Mouse (Mus musculus): Measurements from ENCODE around the gene Ofd1. TPM values are rescaled to one million over a fixed set of nuclear protein-coding genes. Genes with fewer than 3 reads are reported as not detected.

Gene Ofd1
- polyA plus RNA-seq (2012; rRNA removed) (0.79 and 1.5 TPM in 2 replicates), polyA plus RNA-seq (2014; fragmentation: Nextera tagmentation; extraction: Ambion mirVana) (1.9 and 3.1 TPM in 2 replicates)

DNA sequence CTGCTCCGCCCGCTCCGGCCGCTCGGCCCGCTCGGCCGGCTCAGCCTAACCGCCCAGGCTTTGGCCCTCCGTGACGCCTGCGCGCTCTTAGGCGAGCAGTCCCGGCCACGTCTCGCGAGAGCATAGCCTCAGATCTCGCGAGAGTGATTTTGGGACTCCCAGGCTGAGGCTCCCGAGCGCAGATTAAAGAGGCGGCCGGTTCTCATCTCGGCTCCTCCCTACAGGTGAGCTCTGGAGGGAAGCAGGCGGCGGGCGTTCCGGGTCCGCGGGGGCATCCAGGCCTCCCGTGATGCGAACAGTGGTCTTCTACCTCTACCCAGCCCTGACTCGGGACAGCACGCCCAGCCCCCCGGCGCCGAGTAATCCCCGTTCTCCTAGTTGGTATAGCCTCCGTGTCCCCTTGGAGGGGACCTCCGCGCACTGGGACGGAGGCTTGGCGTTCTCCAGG lies at the start of gene Ofd1:
TSS of gene Ofd1 (minus strand) at position 89 of the 448 bp plus-strand sequence.
- Histone ChIP-seq H3K9ac (replicated peaks) (peak within 1 kb of the TSS; percentile 78), H3K27ac (no peak within 1 kb of the TSS; the same call in 1 of the 2 replicates), H3K4me1 (replicated peaks; ENCODE audit: control insufficient read depth in 2 of 2, insufficient read depth in 2 of 2, low read length in 1 of 2) (peaks cover 3 to 12% of the 10 kb centered on the region in 2 experiments), H3K27me3 (ENCODE audit: control insufficient read depth, insufficient read depth, low read length) (no peaks in the 10 kb centered on the region), H3K9me3 (ENCODE audit: control insufficient read depth, low read length) (no peaks in the 10 kb centered on the region), H3K36me3 (replicated peaks; ENCODE audit: control insufficient read depth, insufficient read depth, low read depth) (no peaks in the 10 kb centered on the region), H3K4me2 (ENCODE audit: low read depth) (peak within 1 kb of the TSS; percentile 75), H3K4me3 (ENCODE audit: insufficient read depth in 1 of 2, low read depth in 2 of 2, low read length in 2 of 2) (peak within 1 kb of the TSS; percentile 72 to 80)
- 8% methylated on average over 37 of the region's 44 CpGs for WGBS (ENCODE audit: insufficient replicate concordance)
- ATAC-seq (ENCODE audit: insufficient read depth) (peak; percentile 99), DNase-seq (ENCODE audit: low read depth in 3 of 3, low spot score in 3 of 3) (peak; percentile 84 to 87 (median 84))
- peak; percentile 49 for TF ChIP-seq EP300 (IDR thresholded peaks at IDR 0.05; ENCODE audit: low read depth)
- TF ChIP-seq CTCF (IDR thresholded peaks at IDR 0.05; ENCODE audit: low read depth), result no peak

DNA sequence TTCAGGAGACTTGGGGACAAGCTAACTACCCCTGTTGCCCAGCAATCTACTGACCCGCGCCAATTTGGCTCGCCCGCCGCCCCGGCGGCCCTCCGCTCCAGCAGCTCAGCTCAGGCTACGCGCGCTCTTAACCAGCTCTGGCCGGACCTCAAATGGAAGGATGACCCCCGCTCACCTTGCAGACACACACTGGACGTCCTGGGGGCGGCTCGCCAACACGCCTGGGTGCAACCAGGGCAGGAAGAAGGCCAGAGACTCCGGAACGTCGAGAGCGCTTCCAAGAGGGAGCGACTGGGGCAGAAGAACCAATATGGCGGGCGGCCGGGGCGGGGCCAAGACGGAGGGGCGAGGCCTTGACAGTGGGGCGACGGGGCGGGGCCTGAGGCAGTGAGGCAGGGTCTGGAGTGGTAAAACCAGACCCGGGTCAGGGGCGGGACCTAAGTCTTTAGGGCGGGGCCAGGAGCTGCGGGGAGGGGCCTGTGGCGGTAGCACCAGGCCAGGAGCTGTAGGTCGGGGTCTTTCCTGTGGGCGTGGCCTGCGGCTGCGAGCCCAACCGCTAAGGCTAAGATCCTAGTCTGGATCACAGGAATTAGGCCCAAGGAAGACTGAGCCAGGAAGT lies 39.0 kb upstream of the Ofd1 start, which contains the start of gene Rab9:
TSS of gene Rab9 (minus strand) at position 503 of the 619 bp plus-strand sequence.
- H3K4me3 ChIP-seq (ENCODE audit: insufficient read depth in 1 of 2, low read depth in 2 of 2, low read length in 2 of 2), result peak within 1 kb of the TSS; percentile 81 to 98
- WGBS (ENCODE audit: insufficient replicate concordance), result 15% methylated on average over 38 of the region's 41 CpGs
- H3K27me3 ChIP-seq (ENCODE audit: control insufficient read depth, insufficient read depth, low read length), result no peaks in the 10 kb centered on the region
- peak within 1 kb of the TSS; percentile 67 for H3K9ac ChIP-seq (replicated peaks)
- peak; percentile 75 to 76 (median 76) for DNase-seq (ENCODE audit: low read depth in 3 of 3, low spot score in 3 of 3)
- ATAC-seq (ENCODE audit: insufficient read depth), result peak; percentile 98
- no peak for TF ChIP-seq CTCF (IDR thresholded peaks at IDR 0.05; ENCODE audit: low read depth)
- TF ChIP-seq EP300 (IDR thresholded peaks at IDR 0.05; ENCODE audit: low read depth), result no peak
- H3K9me3 ChIP-seq (ENCODE audit: control insufficient read depth, low read length), result no peaks in the 10 kb centered on the region
- H3K36me3 ChIP-seq (replicated peaks; ENCODE audit: control insufficient read depth, insufficient read depth, low read depth), result no peaks in the 10 kb centered on the region; the same call in 1 of the 2 replicates
- H3K4me2 ChIP-seq (ENCODE audit: low read depth), result peak within 1 kb of the TSS; percentile 75
- H3K27ac ChIP-seq, result no peak within 1 kb of the TSS; the same call in none of the 2 replicates
- H3K4me1 ChIP-seq (replicated peaks; ENCODE audit: control insufficient read depth in 2 of 2, insufficient read depth in 2 of 2, low read length in 1 of 2), result peaks cover 0 to 3% of the 10 kb centered on the region in 2 experiments; a peak in 2 of 4 replicates

DNA sequence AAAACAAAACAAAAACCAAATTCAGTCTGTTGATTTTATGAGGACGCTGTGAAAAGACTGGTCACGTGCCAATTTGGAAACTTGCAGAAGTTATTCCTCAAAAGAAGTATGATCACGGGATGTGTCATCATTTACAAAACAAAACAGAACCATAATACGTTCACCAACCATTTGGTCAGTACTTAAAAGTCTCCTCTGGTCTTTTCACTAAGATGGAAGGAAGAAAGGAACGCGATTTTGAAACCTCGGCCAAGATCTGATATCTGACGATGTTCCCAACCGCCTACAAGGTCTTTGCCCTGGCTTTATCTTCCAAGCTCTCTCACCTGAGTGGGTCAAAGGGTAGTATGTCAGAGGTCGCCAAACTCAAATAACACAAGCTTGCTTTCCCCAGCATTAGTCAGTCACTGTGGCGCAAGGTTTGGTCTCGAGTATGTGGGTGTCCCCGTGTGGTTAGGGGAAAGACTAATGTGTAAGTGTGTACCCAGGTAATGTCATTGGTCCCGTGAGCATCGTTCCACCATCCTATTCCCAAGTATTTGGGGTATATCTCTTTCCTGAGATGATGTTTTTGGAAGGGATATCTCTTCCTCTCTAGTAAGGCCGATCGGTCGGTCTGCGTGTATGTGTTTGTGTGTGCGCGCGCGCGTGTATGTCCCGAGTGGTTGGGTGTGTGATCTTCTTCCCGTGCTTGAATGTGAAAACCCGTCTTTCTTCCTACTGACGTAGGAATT lies 38.3 kb upstream of the Ofd1 start:
- ATAC-seq (ENCODE audit: insufficient read depth), result peak; percentile 45
- Histone ChIP-seq H3K27ac (no peak overlapping the region; the same call in none of the 2 replicates), H3K4me3 (ENCODE audit: insufficient read depth in 1 of 2, low read depth in 2 of 2, low read length in 2 of 2) (peak overlapping the region; percentile 81 to 98), H3K4me1 (replicated peaks; ENCODE audit: control insufficient read depth in 2 of 2, insufficient read depth in 2 of 2, low read length in 1 of 2) (peaks cover 0 to 3% of the 10 kb centered on the region in 2 experiments; a peak in 2 of 4 replicates), H3K36me3 (replicated peaks; ENCODE audit: control insufficient read depth, insufficient read depth, low read depth) (no peaks in the 10 kb centered on the region; the same call in 1 of the 2 replicates), H3K27me3 (ENCODE audit: control insufficient read depth, insufficient read depth, low read length) (no peaks in the 10 kb centered on the region), H3K9me3 (ENCODE audit: control insufficient read depth, low read length) (no peaks in the 10 kb centered on the region), H3K9ac (replicated peaks) (peak overlapping the region; percentile 67), H3K4me2 (ENCODE audit: low read depth) (peak overlapping the region; percentile 75)
- TF ChIP-seq EP300 (IDR thresholded peaks at IDR 0.05; ENCODE audit: low read depth) (no peak), CTCF (IDR thresholded peaks at IDR 0.05; ENCODE audit: low read depth) (no peak)
- WGBS (ENCODE audit: insufficient replicate concordance), result 16% methylated on average over 28 of the region's 28 CpGs
- peak in 2 of 3 experiments; percentile 25 to 29 for DNase-seq (ENCODE audit: low read depth in 3 of 3, low spot score in 3 of 3)

DNA sequence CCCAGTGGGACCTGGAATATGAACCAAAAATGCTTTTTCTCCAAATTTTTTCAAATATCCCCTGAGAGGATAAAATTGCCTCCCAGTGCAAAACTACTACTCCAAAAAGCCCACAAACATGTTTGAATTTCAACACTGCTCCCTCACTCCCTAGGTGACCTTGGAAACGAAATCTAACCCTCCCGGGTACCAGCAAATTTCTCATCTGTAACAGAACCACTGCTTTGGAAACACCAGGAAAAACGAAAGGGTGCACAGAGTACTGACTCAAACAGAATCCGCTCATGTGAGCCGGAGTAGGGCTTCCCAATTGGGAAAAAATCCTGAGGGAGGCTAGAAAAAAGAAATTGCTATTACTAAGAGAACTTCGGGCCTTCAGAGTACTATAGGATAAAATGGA lies 36.9 kb upstream of the Ofd1 start:
- Histone ChIP-seq H3K4me1 (replicated peaks; ENCODE audit: control insufficient read depth in 2 of 2, insufficient read depth in 2 of 2, low read length in 1 of 2) (peaks cover 0 to 3% of the 10 kb centered on the region in 2 experiments; a peak in 2 of 4 replicates), H3K9ac (replicated peaks) (no peak overlapping the region), H3K9me3 (ENCODE audit: control insufficient read depth, low read length) (no peaks in the 10 kb centered on the region), H3K27ac (no peak overlapping the region), H3K4me3 (ENCODE audit: insufficient read depth in 1 of 2, low read depth in 2 of 2, low read length in 2 of 2) (no peak overlapping the region), H3K27me3 (ENCODE audit: control insufficient read depth, insufficient read depth, low read length) (no peaks in the 10 kb centered on the region), H3K4me2 (ENCODE audit: low read depth) (peak overlapping the region; percentile 75), H3K36me3 (replicated peaks; ENCODE audit: control insufficient read depth, insufficient read depth, low read depth) (no peaks in the 10 kb centered on the region; the same call in 1 of the 2 replicates)
- 78% methylated on average over 6 of the region's 6 CpGs for WGBS (ENCODE audit: insufficient replicate concordance)
- no peak for TF ChIP-seq CTCF (IDR thresholded peaks at IDR 0.05; ENCODE audit: low read depth)
- TF ChIP-seq EP300 (IDR thresholded peaks at IDR 0.05; ENCODE audit: low read depth), result no peak
- no peak for ATAC-seq (ENCODE audit: insufficient read depth)
- DNase-seq (ENCODE audit: low read depth in 3 of 3, low spot score in 3 of 3), result no peak

Measured in liver, embryonic 14.5 days (tissue).